Mouse (Mus musculus): ENCODE measurements around the gene Kremen2.

DNA sequence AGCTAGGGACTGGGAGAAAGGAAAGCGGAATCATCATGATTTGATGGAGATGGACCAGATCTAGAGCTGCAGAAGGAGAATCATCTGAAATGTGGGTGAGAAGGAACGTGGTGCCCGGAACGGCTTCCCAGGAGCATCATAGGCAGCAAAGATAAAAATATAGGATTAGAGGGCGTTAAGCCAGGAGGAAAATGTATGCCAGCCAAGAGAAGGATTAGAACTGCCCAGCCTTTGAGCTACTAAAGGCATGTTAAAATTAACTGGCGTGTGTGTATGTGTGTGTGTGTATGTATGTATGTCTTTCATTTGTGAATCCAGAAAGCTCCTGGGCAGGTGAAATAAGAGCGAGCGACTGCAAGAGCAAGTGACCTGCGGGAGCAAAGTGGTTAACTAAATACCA, 42.3 kb downstream of the Kremen2 start:
- TF ChIP-seq CTCF (IDR thresholded peaks at IDR 0.05; ENCODE audit: control insufficient read depth, insufficient read depth, insufficient read length) (no peak), FOSL1 (IDR thresholded peaks at IDR 0.05; ENCODE audit: insufficient read depth, low read length, poor library complexity, severe bottlenecking) (no peak), USF1 (IDR thresholded peaks at IDR 0.05; ENCODE audit: low read depth) (no peak), MAX (IDR thresholded peaks at IDR 0.05) (no peak), CEBPB (IDR thresholded peaks at IDR 0.05; ENCODE audit: low read depth) (no peak), MYOG (IDR thresholded peaks at IDR 0.05; ENCODE audit: control insufficient read depth, extremely low read depth, insufficient read length) (no peak)

Data from C2C12 (cell line).